Mouse (Mus musculus) liver, postnatal 0 days (tissue): ENCODE data around the gene Treml4. TPM values are rescaled to one million over a fixed set of nuclear protein-coding genes. Genes with fewer than 3 reads are reported as not detected.

Source experiments
- ATAC-seq: fragments of 200-750 bp; cut with Nextera tagmentation; 2 replicates; pipeline ENCODE4 v1.8.0; 2017; ENCODE audit warnings: mild to moderate bottlenecking, moderate library complexity
- DNase-seq: peaks from one replicate; pipeline ENCODE4 v3.0.0-alpha.2; 2016
- H3K27ac ChIP-seq: fragments of 300-500 bp; sonication (generic); 2 replicates; pipeline ENCODE4 v1.5.1; 2014; ENCODE audit warnings: antibody characterized with exemption, moderate library complexity, mild to moderate bottlenecking, low read depth
- H3K27me3 ChIP-seq: fragments of 300-500 bp; sonication (generic); 2 replicates; pipeline ENCODE4 v1.6.1; 2014; ENCODE audit warnings: low read length, control low read depth, mixed read lengths; ENCODE audit not compliant: insufficient read depth
- H3K36me3 ChIP-seq: fragments of 300-500 bp; sonication (generic); replicated peaks from 2 replicates; pipeline ENCODE4 v1.6.1; 2014; ENCODE audit warnings: mild to moderate bottlenecking, control low read depth, low read length, moderate library complexity, mixed read lengths; ENCODE audit not compliant: insufficient read depth
- H3K4me1 ChIP-seq: fragments of 300-500 bp; sonication (generic); 2 replicates; pipeline ENCODE4 v1.6.1; 2014; ENCODE audit warnings: antibody characterized with exemption, mild to moderate bottlenecking, control low read depth; ENCODE audit not compliant: insufficient read depth
- H3K4me2 ChIP-seq: fragments of 300-500 bp; sonication (generic); 2 replicates; pipeline ENCODE4 v1.6.1; 2014; ENCODE audit warnings: low read depth, mild to moderate bottlenecking, low read length, moderate library complexity, mixed read lengths
- H3K4me3 ChIP-seq: fragments of 300-500 bp; sonication (generic); 2 replicates; pipeline ENCODE4 v1.5.1; 2014; ENCODE audit warnings: low read depth, low read length
- H3K9ac ChIP-seq: fragments of 300-500 bp; sonication (generic); replicated peaks from 2 replicates; pipeline ENCODE4 v1.6.1; 2014; ENCODE audit warnings: mild to moderate bottlenecking, moderate library complexity
- H3K9me3 ChIP-seq: fragments of 300-500 bp; sonication (generic); 2 replicates; pipeline ENCODE4 v1.6.1; 2016; ENCODE audit warnings: mild to moderate bottlenecking, control low read depth, low read length, mixed read lengths
- CTCF ChIP-seq: sonication (generic); IDR thresholded peaks from 2 replicates; pipeline ENCODE4 v1.5.1; 2016; ENCODE audit warnings: antibody characterized with exemption, low read depth
- EP300 ChIP-seq: IDR thresholded peaks from 2 replicates; pipeline ENCODE4 v1.6.1; 2016; ENCODE audit warnings: antibody characterized with exemption, low read depth, mild to moderate bottlenecking
- WGBS: fragments of 180-500 bp; shearing (Covaris S2); extraction: QIAGEN DNeasy Blood & Tissue Kit; methylation state at CpG from one replicate; pipeline ENCODE4 v1.1.7; 2014; ENCODE audit not compliant: insufficient replicate concordance; 5-methylcytosine and 5-hydroxymethylcytosine counted together
- polyA plus RNA-seq: library from polyadenylated mRNA; unstranded; fragments of >200 nt; fragmentation: Nextera tagmentation; extraction: Ambion mirVana; gene quantifications from 2 replicates; pipeline ENCODE4 v1.2.1, GENCODE M21; 2015

The Treml4 gene
- polyA plus RNA-seq, 1 experiment from 2014 or later = 9.2 TPM

DNA sequence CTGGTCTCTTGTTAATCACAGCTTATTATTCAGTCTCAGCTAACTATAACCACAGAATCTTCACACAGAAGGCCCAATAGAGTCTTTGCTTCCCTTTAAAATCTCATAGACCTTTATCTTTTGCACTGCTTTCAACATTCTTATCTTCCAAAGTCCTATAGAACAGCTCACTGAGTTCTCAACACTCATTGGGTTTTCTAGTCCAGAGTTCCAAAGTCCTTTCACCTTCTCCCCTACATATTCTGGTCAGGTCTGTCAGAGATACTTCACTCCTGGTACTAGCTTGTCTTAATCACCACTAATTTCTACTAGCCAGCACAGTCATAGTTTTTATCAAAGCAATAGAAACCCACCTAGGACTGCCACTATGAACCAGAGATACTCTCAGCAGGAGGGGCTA is 7.5 kb upstream of the Treml4 start:
- H3K36me3 ChIP-seq = no peaks in the 10 kb centered on the region
- H3K27me3 ChIP-seq = 0 out of 2 replicates have a peak, but pooled peaks cover 3% of the 10 kb centered on the region
- no peak overlapping the region for H3K4me3 ChIP-seq
- no peak overlapping the region for H3K27ac ChIP-seq
- no peak overlapping the region for H3K4me2 ChIP-seq
- no peak overlapping the region for H3K9ac ChIP-seq
- peaks cover 4% of the 10 kb centered on the region for H3K9me3 ChIP-seq
- ATAC-seq (no peak), DNase-seq (no peak)
- no peak for TF ChIP-seq CTCF
- no peak for TF ChIP-seq EP300
- H3K4me1 ChIP-seq = 0 out of 2 replicates have a peak, but pooled peaks cover 3% of the 10 kb centered on the region

DNA sequence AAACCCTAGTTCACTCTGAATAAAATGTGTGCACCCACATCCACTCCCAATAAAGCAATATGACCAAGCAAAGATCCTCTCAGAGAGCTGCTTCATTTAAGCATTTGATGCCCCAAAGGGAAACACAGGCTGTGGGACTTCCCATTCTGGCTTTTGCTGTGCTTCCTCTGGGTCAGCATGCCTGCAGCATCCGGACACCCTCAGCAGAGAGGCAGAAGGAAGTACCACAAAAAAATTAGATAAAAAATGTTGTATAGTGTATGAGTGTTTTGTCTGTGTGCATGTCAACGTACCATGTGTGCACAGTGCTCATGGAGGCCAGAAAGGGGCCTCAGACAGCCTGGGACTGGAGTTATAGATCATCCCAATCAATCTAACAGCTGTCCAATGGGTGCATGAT is 2.2 kb upstream of the Treml4 start:
- Histone ChIP-seq H3K4me1 (peaks cover 12% of the 10 kb centered on the region; the same call in 1 of the 2 replicates), H3K4me3 (no peak overlapping the region), H3K27me3 (no peaks in the 10 kb centered on the region), H3K27ac (no peak overlapping the region), H3K9ac (no peak overlapping the region), H3K9me3 (peaks cover 4% of the 10 kb centered on the region), H3K4me2 (no peak overlapping the region), H3K36me3 (no peaks in the 10 kb centered on the region)
- DNase-seq (no peak), ATAC-seq (no peak)
- TF ChIP-seq CTCF (no peak), EP300 (no peak)
- WGBS = 45% methylated on average over 2 of the region's 2 CpGs

DNA sequence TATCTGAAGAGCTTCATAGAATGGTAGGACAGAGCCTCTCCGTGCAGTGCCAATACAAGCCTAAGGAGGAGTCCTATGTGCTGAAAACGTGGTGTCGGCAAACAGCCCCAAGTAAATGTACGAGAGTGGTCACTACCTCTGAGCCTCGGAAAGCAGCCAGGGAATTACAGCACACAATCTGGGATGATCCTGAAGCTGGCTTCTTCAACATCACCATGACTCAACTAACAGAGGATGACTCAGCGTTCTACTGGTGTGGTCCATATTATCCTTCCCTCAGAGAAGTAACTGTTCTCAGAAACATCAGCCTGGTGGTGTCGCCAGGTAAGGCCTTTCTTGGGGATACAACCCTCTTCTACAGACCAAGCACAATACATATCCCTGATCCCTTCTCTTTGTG is 567 bp downstream of the Treml4 start:
- H3K4me3 ChIP-seq = no peak overlapping the region
- H3K4me1 ChIP-seq = peaks cover 15% of the 10 kb centered on the region; the same call in 1 of the 2 replicates
- no peak for DNase-seq
- H3K9ac ChIP-seq = no peak overlapping the region
- TF ChIP-seq CTCF (no peak), EP300 (no peak)
- no peaks in the 10 kb centered on the region for H3K9me3 ChIP-seq
- ATAC-seq = peak; percentile 56; the same call in 1 of the 2 replicates
- H3K27ac ChIP-seq = no peak overlapping the region
- 87% methylated on average over 7 of the region's 7 CpGs for WGBS
- H3K4me2 ChIP-seq = peak overlapping the region; percentile 5; the same call in 1 of the 2 replicates
- no peaks in the 10 kb centered on the region for H3K27me3 ChIP-seq
- H3K36me3 ChIP-seq = no peaks in the 10 kb centered on the region

DNA sequence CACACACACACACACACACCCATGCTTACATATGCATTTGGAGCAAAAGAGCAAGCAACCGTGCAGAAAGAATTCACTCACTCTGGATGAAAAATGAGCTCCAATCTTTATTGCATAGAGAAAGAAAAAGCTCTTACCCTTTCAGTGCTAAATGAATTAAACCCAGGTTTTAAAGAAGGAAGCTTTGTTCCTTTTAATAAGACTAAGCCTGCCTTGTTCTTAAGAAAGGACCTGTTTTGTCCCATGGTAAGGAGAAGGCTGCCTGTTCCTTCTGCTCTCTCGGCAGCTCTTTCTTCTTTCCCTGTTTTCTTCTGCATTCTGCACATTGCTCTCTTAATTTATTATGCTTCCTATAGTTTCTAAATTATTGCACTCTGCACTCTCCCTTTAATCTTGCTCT is 2.0 kb downstream of the Treml4 start:
- Histone ChIP-seq H3K36me3 (no peaks in the 10 kb centered on the region), H3K4me1 (peaks cover 21% of the 10 kb centered on the region; the same call in 1 of the 2 replicates), H3K27ac (no peak overlapping the region), H3K9ac (no peak overlapping the region), H3K4me3 (no peak overlapping the region), H3K4me2 (no peak overlapping the region), H3K27me3 (no peaks in the 10 kb centered on the region), H3K9me3 (no peaks in the 10 kb centered on the region)
- DNase-seq (no peak), ATAC-seq (no peak)
- TF ChIP-seq CTCF (no peak), EP300 (no peak)
- 57% methylated on average over 2 of the region's 2 CpGs for WGBS

DNA sequence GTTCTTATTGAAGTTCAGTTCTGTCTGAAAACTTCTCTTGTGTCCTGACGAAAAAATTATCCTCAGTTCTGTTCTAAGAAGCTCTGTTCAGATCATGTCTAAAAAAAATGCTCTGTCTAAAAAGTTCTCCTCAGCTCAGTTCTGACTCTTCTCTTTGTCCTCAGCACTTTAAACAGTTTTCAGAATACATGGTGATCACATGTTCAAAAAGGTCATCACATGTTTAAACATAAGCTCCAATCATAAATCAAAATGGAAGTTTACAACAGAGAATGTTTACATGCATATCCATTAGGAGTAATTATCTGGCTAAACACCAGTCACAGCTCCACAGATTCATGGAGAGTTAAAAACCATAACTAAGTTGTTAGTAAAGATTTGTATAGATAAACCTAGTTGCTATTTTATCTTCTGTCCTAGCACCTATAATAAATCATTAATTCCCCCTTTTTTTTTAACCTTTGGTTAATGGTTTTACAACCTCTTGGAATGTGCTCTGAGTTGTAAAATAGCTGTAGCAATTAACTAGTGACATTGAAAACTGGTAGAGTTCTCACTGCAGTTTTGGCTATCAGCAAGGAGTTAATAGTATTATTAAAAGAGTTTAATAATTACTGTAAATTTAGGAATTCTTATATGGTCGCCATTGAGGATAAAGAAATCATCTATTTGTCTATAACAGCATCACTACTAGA is 2.7 kb downstream of the Treml4 start:
- TF ChIP-seq CTCF (no peak), EP300 (no peak)
- no peaks in the 10 kb centered on the region for H3K27me3 ChIP-seq
- no peaks in the 10 kb centered on the region for H3K9me3 ChIP-seq
- H3K4me2 ChIP-seq = no peak overlapping the region
- no peak for ATAC-seq
- no peak overlapping the region for H3K9ac ChIP-seq
- no peak overlapping the region for H3K27ac ChIP-seq
- H3K4me1 ChIP-seq = peaks cover 22% of the 10 kb centered on the region; the same call in 1 of the 2 replicates
- no peak for DNase-seq
- H3K4me3 ChIP-seq = no peak overlapping the region
- no peaks in the 10 kb centered on the region for H3K36me3 ChIP-seq
- 55% methylated on average over 2 of the region's 2 CpGs for WGBS

DNA sequence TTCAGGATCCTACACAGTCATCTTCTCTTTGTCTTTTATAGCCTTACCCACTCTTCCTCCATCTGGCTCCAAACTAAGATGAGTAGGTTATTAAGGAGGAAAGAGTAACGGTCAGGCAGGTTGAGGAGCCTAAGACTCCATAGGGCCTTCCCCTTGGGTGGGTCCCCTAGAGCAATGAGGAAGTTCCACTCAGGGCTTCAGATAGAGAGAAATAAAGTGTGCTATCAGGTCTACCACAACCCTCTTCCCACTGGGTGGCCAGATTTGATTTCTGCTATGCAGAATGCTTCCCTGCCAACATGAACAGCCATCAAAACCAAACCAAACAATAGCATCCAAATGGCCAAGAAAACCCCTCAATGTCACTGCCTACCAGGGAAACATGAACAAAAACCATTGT is 3.5 kb downstream of the Treml4 start:
- TF ChIP-seq EP300 (0 out of 2 replicates have a peak, but pooled peaks have one; percentile 30), CTCF (no peak)
- Histone ChIP-seq H3K27me3 (no peaks in the 10 kb centered on the region), H3K4me1 (peaks cover 24% of the 10 kb centered on the region), H3K27ac (no peak overlapping the region), H3K36me3 (no peaks in the 10 kb centered on the region), H3K4me3 (no peak overlapping the region), H3K4me2 (no peak overlapping the region), H3K9ac (no peak overlapping the region), H3K9me3 (no peaks in the 10 kb centered on the region)
- no peak for DNase-seq
- WGBS = 50% methylated on average over 1 of the region's 1 CpGs
- no peak for ATAC-seq

DNA sequence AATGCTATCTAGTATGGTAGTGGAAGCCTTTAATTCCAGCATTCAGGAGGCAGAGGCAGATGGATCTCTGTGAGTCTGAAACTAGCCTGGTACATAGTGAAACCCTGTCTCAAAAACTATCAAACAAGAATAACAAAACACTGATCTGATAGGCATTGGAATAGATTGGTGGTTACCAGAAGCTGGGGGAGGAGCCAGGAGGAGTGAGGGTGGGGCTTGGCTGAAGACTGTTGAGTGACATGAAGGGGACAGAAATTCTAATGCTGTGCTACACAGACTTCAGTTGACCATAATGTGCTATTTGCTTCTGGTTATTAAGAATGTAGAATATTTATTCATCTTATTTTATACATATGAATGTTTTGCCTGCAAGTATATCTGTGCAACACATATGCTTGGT is 4.2 kb downstream of the Treml4 start:
- Histone ChIP-seq H3K4me3 (no peak overlapping the region), H3K9ac (no peak overlapping the region), H3K27ac (no peak overlapping the region), H3K27me3 (no peaks in the 10 kb centered on the region), H3K4me2 (no peak overlapping the region), H3K4me1 (peaks cover 31% of the 10 kb centered on the region), H3K36me3 (no peaks in the 10 kb centered on the region), H3K9me3 (no peaks in the 10 kb centered on the region)
- DNase-seq (no peak), ATAC-seq (no peak)
- no peak for TF ChIP-seq CTCF
- no peak for TF ChIP-seq EP300
